Mouse (Mus musculus) megakaryocyte, embryonic 14.5 days (primary cell): ENCODE data around the gene Sdsl. TPM values are rescaled to one million over a fixed set of nuclear protein-coding genes. Genes with fewer than 3 reads are reported as not detected.
A peak's percentile ranks its signal among the peaks of the same experiment; 100 is the strongest.
"Not testable (repeated sequence)": the region's sequence is repeated elsewhere in the genome, so short reads cannot be mapped to it uniquely, and the experiment has no call there.

Experiments
- H3K27me3 ChIP-seq: replicated peaks from 2 replicates; pipeline ENCODE3; 2012; ENCODE audit warnings: inconsistent platforms
- H3K36me3 ChIP-seq: replicated peaks from 2 replicates; pipeline ENCODE3; 2012; ENCODE audit warnings: low read length, inconsistent platforms, mixed read lengths
- H3K4me1 ChIP-seq: 2 replicates; pipeline ENCODE4 v1.6.1; 2012; ENCODE audit warnings: inconsistent platforms
- H3K4me3 ChIP-seq: replicated peaks from 2 replicates; pipeline ENCODE3; 2012; ENCODE audit warnings: moderate library complexity, mild to moderate bottlenecking, inconsistent platforms
- H3K9me3 ChIP-seq: 2 replicates; pipeline ENCODE4 v1.6.1; 2012; ENCODE audit warnings: inconsistent platforms
- FLI1 ChIP-seq: IDR thresholded peaks from 2 replicates; pipeline ENCODE4 v1.6.1; 2012; ENCODE audit warnings: low read length, inconsistent platforms, mixed read lengths
- GATA1 ChIP-seq: IDR thresholded peaks from 3 replicates; pipeline ENCODE4 v1.6.1; 2012; ENCODE audit warnings: mixed read lengths, low read length, inconsistent platforms, borderline replicate concordance
- polyA plus RNA-seq: library from polyadenylated mRNA; stranded (reverse); fragments of >175 nt; gene quantifications from 2 replicates; pipeline ENCODE4 v1.2.3, GENCODE M21; 2012; ENCODE audit warnings: low replicate concordance; ENCODE audit not compliant: insufficient read depth

The Sdsl gene
- polyA plus RNA-seq, 1 experiment = 1.3 TPM

GRCm38 (mm10) chr5:120507311-120507710 lies 34.7 kb upstream of the Sdsl start:
- no peak for TF ChIP-seq GATA1
- Histone ChIP-seq H3K4me1 (peaks cover 62% of the 10 kb centered on the region), H3K9me3 (peaks cover 3% of the 10 kb centered on the region), H3K36me3 (no peaks in the 10 kb centered on the region), H3K4me3 (no peak overlapping the region), H3K27me3 (peaks cover 3% of the 10 kb centered on the region)

- TF ChIP-seq FLI1 (no peak), GATA1 (no peak)
- H3K27me3 ChIP-seq = peaks cover 5% of the 10 kb centered on the region
- H3K9me3 ChIP-seq = peaks cover 3% of the 10 kb centered on the region
- no peaks in the 10 kb centered on the region for H3K36me3 ChIP-seq
- H3K4me3 ChIP-seq = no peak overlapping the region
- H3K4me1 ChIP-seq = peaks cover 62% of the 10 kb centered on the region
These were observed 33.9 kb upstream of the Sdsl start for GRCm38 (mm10) chr5:120506490-120506889.

GRCm38 (mm10) chr5:120505781-120506180 lies 33.2 kb upstream of the Sdsl start:
- no peaks in the 10 kb centered on the region for H3K36me3 ChIP-seq
- H3K4me3 ChIP-seq = peak overlapping the region; percentile 82
- peaks cover 3% of the 10 kb centered on the region for H3K9me3 ChIP-seq
- TF ChIP-seq GATA1 = no peak
- TF ChIP-seq FLI1 = no peak
- H3K4me1 ChIP-seq = peaks cover 58% of the 10 kb centered on the region
- H3K27me3 ChIP-seq = peaks cover 5% of the 10 kb centered on the region

DNA sequence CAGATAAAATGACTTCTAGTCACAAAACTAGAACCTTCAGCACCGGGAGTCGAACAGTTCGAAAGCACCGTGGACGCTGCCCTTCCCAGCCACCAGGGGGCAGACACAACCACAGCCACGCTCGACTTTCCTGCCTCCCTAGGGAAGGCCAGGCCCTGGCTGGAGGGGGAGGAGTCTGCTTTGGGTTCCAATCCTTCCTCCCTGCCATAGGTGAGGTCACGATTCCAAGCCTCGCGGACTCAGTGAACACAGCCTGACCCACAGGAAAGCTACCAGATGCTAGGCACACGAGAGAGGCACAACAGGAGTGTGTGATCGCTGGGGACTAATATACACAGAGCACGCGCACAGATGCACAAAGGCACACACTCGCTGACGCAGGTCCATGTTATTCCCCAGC lies 32.8 kb upstream of the Sdsl start:
- peaks cover 54% of the 10 kb centered on the region for H3K4me1 ChIP-seq
- H3K9me3 ChIP-seq = peaks cover 3% of the 10 kb centered on the region
- TF ChIP-seq GATA1 (no peak), FLI1 (no peak)
- peak overlapping the region; percentile 82 for H3K4me3 ChIP-seq
- peaks cover 5% of the 10 kb centered on the region for H3K27me3 ChIP-seq
- no peaks in the 10 kb centered on the region for H3K36me3 ChIP-seq

DNA sequence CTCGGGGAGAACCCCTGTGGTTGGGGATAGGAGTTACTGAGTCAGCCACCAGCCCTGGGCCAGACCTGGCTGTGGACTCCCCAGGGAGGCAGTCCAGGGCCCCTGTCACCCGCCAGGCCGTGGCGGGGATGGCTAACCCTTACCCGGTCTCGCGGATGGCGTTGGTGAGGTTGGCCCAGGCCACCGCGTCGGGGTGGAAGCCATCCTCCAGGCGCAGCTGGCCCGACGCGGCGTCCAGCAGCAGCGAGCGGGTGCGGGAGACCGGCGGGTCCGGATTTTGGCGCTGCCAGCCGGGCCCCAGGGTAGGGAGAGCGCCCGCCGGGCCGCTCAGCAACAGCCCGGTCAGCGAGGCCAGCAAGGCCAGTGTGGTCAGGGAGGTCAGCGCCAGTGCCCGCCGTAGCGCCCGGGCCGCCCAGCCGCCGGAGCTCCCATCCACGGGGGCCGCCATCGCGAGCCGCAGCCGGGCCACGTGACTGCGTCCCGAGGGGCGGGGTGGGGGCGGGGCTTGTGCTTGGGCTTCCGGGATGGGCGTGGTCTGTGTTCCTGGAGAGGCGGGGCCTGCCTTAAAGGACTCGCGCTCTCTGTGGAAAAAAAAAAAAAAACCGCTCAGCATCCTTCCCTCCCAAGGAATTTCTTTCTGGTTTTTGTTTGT lies 30.7 kb upstream of the Sdsl start, which contains the start of gene Plbd2:
Gene Plbd2 (minus strand): TSS at position 482 of the 652 bp plus-strand sequence.
- Histone ChIP-seq H3K27me3 (peaks cover 5% of the 10 kb centered on the region), H3K4me3 (peak within 1 kb of the TSS; percentile 95), H3K36me3 (peaks cover 16% of the 10 kb centered on the region), H3K4me1 (peaks cover 46% of the 10 kb centered on the region), H3K9me3 (no peaks in the 10 kb centered on the region)
- TF ChIP-seq FLI1 (no peak), GATA1 (no peak)

- H3K36me3 ChIP-seq = peaks cover 18% of the 10 kb centered on the region
- H3K9me3 ChIP-seq = no peaks in the 10 kb centered on the region
- H3K27me3 ChIP-seq = peaks cover 5% of the 10 kb centered on the region
- no peak for TF ChIP-seq FLI1
- no peak for TF ChIP-seq GATA1
- peak overlapping the region; percentile 95 for H3K4me3 ChIP-seq
- H3K4me1 ChIP-seq = peaks cover 46% of the 10 kb centered on the region
These were observed 30.1 kb upstream of the Sdsl start for GRCm38 (mm10) chr5:120502675-120503143.

DNA sequence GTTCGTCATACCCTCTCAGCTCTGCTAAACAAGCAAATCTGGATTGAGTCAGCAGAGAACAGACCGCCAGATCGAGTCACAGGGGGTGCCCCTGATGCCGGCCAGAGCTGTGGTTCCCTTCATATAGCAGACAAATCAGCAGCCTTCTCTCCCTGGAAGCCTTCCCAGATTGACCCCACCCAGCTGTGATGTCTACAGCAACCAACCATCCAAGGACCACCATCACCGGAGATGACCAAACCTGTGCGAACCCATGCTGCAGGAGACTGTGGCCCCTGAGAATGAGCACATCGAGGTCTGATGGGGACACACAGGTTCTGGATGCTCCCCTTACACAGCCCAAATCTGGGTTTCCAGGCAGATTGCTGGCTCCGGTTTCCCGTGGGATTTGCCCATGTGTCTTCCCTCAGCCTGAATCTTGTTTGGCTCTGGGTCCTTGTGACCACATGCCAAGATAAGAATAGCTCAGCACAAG lies 29.6 kb upstream of the Sdsl start:
- TF ChIP-seq FLI1 (no peak), GATA1 (no peak)
- Histone ChIP-seq H3K4me1 (peaks cover 46% of the 10 kb centered on the region), H3K9me3 (no peaks in the 10 kb centered on the region), H3K4me3 (peak overlapping the region; percentile 95), H3K27me3 (peaks cover 3% of the 10 kb centered on the region), H3K36me3 (peaks cover 20% of the 10 kb centered on the region)

DNA sequence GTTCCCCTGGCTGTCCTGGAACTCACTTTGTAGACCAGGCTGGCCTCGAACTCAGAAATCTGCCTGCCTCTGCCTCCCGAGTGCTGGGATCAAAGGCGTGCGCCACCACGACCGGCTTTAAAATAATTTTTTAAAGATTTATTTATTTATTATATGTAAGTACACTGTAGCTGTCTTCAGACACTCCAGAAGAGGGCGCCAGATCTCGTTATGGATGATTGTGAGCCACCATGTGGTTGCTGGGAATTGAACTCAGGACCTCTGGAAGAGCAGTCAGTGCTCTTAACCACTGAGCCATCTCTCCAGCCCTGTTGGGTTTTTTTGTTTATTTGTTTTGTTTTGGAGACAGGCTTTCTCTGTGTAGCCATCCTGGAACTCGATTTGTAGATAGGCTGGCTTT lies 28.0 kb upstream of the Sdsl start:
- H3K27me3 ChIP-seq, H3K4me3 ChIP-seq, H3K9me3 ChIP-seq: not testable (repeated sequence)
- Histone ChIP-seq H3K36me3 (peaks cover 32% of the 10 kb centered on the region), H3K4me1 (peaks cover 42% of the 10 kb centered on the region)

GRCm38 (mm10) chr5:120499202-120499601 lies 26.6 kb upstream of the Sdsl start:
- Histone ChIP-seq H3K4me3 (no peak overlapping the region), H3K36me3 (peaks cover 46% of the 10 kb centered on the region), H3K9me3 (no peaks in the 10 kb centered on the region), H3K27me3 (peaks cover 3% of the 10 kb centered on the region), H3K4me1 (peaks cover 28% of the 10 kb centered on the region)
- TF ChIP-seq GATA1 (no peak), FLI1 (no peak)

- Histone ChIP-seq H3K27me3 (peaks cover 2% of the 10 kb centered on the region), H3K4me3 (no peak overlapping the region), H3K36me3 (peaks cover 67% of the 10 kb centered on the region), H3K4me1 (peaks cover 13% of the 10 kb centered on the region), H3K9me3 (no peaks in the 10 kb centered on the region)
- TF ChIP-seq GATA1 = no peak
- no peak for TF ChIP-seq FLI1
These were observed 24.5 kb upstream of the Sdsl start for GRCm38 (mm10) chr5:120497071-120497470.
